25 mouse cellular contexts compared by ENCODE assay signal in the genomic region with DNA sequence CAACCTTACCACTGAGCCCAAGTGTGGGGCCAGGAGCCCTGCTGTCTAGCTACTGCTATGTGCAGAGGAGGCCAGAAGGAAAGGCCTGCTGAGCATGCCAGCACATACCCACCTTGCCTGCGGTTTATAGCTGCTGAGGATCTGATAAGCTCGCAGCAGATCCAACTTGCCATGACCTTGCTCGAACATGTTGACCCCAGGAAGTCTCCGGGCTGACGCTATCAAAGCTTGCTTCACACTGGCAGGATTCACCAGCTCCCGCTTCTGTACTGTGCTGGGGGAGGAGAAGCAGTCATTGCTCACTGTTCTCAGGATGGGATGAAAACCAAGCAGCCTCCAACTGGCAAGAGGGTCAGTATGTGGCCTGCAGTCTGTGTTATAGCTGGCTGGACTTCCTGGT. TPM values are rescaled to one million over a fixed set of nuclear protein-coding genes. Genes with fewer than 3 reads are reported as not detected.
DNase-seq lines count a peak whose midpoint lies in the region; TF ChIP-seq lines count a peak whose summit lies in the region.
"Had no signal": no experiment of that assay in that cellular context is flagged by ENCODE, and none has a peak within 500 bp of the region (broad histone marks: within the 10 kb centered on the region; RNA-seq: fewer than 3 reads in every experiment).

No protein-coding gene starts in this region.

- DNase-seq in adrenal gland, adult (ENCODE audit: inconsistent age in 2 of 2, low spot score in 1 of 2), result peak; percentile 49 to 72
- no peak for DNase-seq in adrenal gland, postnatal 4 days (ENCODE audit: low spot score in 2 of 2)
- DNase-seq in urinary bladder, adult 18-20 months (ENCODE audit: low spot score in 2 of 2), result peak; percentile 31 to 54
- no peak for DNase-seq in urinary bladder, postnatal 10 days (ENCODE audit: low spot score)
- DNase-seq in adrenal gland, postnatal 36 days, result peak; percentile 22 to 37
- no peak for DNase-seq in thymus, postnatal 0 days (ENCODE audit: low spot score)
- no peak for DNase-seq in left cerebral cortex, adult 18-20 months (ENCODE audit: low spot score in 2 of 2)
- DNase-seq: B cell, adult 2 months; cerebellum, adult 11-12 months; cerebellum, adult 9-10 months; cerebellum, postnatal 25 days; gastrocnemius, postnatal 14 days; heart, adult 2 months had no signal

- WGBS in small intestine, adult 2 months, result 31% methylated on average over 6 of the region's 6 CpGs

- no peak for TF ChIP-seq CTCF in small intestine, adult 2 months (IDR thresholded peaks at IDR 0.05; ENCODE audit: extremely low read depth, insufficient read length, insufficient replicate concordance, low read depth, low read length)

- peaks cover 33% of the 10 kb centered on the region for H3K4me1 ChIP-seq in small intestine, adult 2 months (ENCODE audit: control insufficient read depth, insufficient read depth, insufficient read length, low read length)
- H3K4me1 ChIP-seq: embryonic facial prominence, embryonic 13.5 days; hindbrain, embryonic 10.5 days had no signal

- TF ChIP-seq POLR2A in small intestine, adult 2 months (IDR thresholded peaks at IDR 0.05; ENCODE audit: low read depth, low read length), result no peak

- peaks cover 56% of the 10 kb centered on the region for H3K36me3 ChIP-seq in small intestine, adult 2 months (ENCODE audit: control insufficient read depth, insufficient read depth, low read length)

- peak overlapping the region; percentile 95 for H3K27ac ChIP-seq in small intestine, adult 2 months (ENCODE audit: insufficient read depth, low read depth, low read length)
- H3K27ac ChIP-seq: embryonic facial prominence, embryonic 13.5 days; forebrain, embryonic 12.5 days; heart, adult 2 months; hindbrain, embryonic 10.5 days; hindbrain, embryonic 14.5 days had no signal

- H3K27me3 ChIP-seq in small intestine, adult 2 months (ENCODE audit: control insufficient read depth, insufficient read depth, low read length), result no peaks in the 10 kb centered on the region
- H3K27me3 ChIP-seq: embryonic facial prominence, embryonic 13.5 days; forebrain, embryonic 12.5 days; heart, embryonic 12.5 days had no signal

- H3K4me3 ChIP-seq in small intestine, adult 2 months (ENCODE audit: low read depth, low read length), result no peak overlapping the region
- H3K4me3 ChIP-seq: embryonic facial prominence, embryonic 13.5 days; forebrain, embryonic 12.5 days; heart, adult 2 months; heart, embryonic 12.5 days; hindbrain, embryonic 10.5 days had no signal

RNA-seq across cellular contexts. Expression of a gene that starts 27.6 kb away (rescaled TPM):
- 100 to 1,000 TPM; 156 to 163 TPM for total RNA-seq in adrenal gland, postnatal 4 days (2021)
- total RNA-seq in adrenal gland, postnatal 36 days (2021), result 100 to 1,000 TPM in 1 of 2 experiments, 10 to 100 TPM in 1; 89.2 to 106 TPM
- 24.4 and 43.1 TPM in 2 replicates for polyA plus RNA-seq in small intestine, adult 2 months (2012; rRNA removed)
- polyA plus RNA-seq in thymus, postnatal 0 days (2015; fragmentation: Nextera tagmentation; extraction: Ambion mirVana), result 88.5 and 92.3 TPM in 2 replicates
- total RNA-seq in left cerebral cortex, adult 18-20 months (2021), result 10 to 100 TPM; 61.9 to 65.5 TPM

RNA-seq across cellular contexts. Expression of a gene that starts 29.4 kb away (rescaled TPM):
- under 1 TPM in 1 of 2 experiments, not detected in 1; 0.39 TPM for total RNA-seq in adrenal gland, postnatal 4 days (2021)
- total RNA-seq in adrenal gland, postnatal 36 days (2021), result under 1 TPM in 1 of 2 experiments, not detected in 1; 0.40 TPM
- polyA plus RNA-seq in small intestine, adult 2 months (2012; rRNA removed), result 0.36 and 0.68 TPM in 2 replicates
- polyA plus RNA-seq in thymus, postnatal 0 days (2015; fragmentation: Nextera tagmentation; extraction: Ambion mirVana), result 0.18 TPM in 1 of 2 replicates, not detected in the other
- total RNA-seq in left cerebral cortex, adult 18-20 months (2021), result under 1 TPM; 0.26 to 0.93 TPM
- total RNA-seq: gastrocnemius, adult 18-20 months; gastrocnemius, postnatal 14 days; heart, adult 2 months; heart, postnatal 25 days had no signal
- polyA plus RNA-seq: CD4-positive, CD25-positive, alpha-beta regulatory T cell, adult 4 months; forebrain, embryonic 16.5 days; G1E; heart, adult 2 months; heart, embryonic 12.5 days; heart, embryonic 16.5 days; hindbrain, embryonic 10.5 days; hindbrain, embryonic 14.5 days had no signal

RNA-seq across cellular contexts. Expression of a gene that starts 44.0 kb away (rescaled TPM):
- total RNA-seq in adrenal gland, postnatal 4 days (2021), result 10 to 100 TPM; 42.5 to 44.5 TPM
- total RNA-seq in adrenal gland, postnatal 36 days (2021), result 10 to 100 TPM; 22.7 to 52.4 TPM
- 13.4 and 20.9 TPM in 2 replicates for polyA plus RNA-seq in small intestine, adult 2 months (2012; rRNA removed)
- polyA plus RNA-seq in thymus, postnatal 0 days (2015; fragmentation: Nextera tagmentation; extraction: Ambion mirVana), result 185 and 200 TPM in 2 replicates
- total RNA-seq in left cerebral cortex, adult 18-20 months (2021), result 10 to 100 TPM; 47.2 to 55.7 TPM

RNA-seq across cellular contexts. Expression of a gene that starts 44.1 kb away (rescaled TPM):
- total RNA-seq in adrenal gland, postnatal 4 days (2021), result under 1 TPM in 1 of 2 experiments, not detected in 1; 0.17 TPM
- under 1 TPM in 1 of 2 experiments, not detected in 1; 0.10 TPM for total RNA-seq in adrenal gland, postnatal 36 days (2021)
- polyA plus RNA-seq in small intestine, adult 2 months (2012; rRNA removed), result 3.7 and 9.4 TPM in 2 replicates
- 1.6 and 1.7 TPM in 2 replicates for polyA plus RNA-seq in thymus, postnatal 0 days (2015; fragmentation: Nextera tagmentation; extraction: Ambion mirVana)
- total RNA-seq in left cerebral cortex, adult 18-20 months (2021), result under 1 TPM; 0.19 to 0.21 TPM
- total RNA-seq: gastrocnemius, adult 18-20 months; gastrocnemius, postnatal 14 days; heart, adult 2 months; heart, postnatal 25 days had no signal
- polyA plus RNA-seq: CD4-positive, CD25-positive, alpha-beta regulatory T cell, adult 4 months had no signal

Comparison
In these comparisons a context has a peak if more than half of its experiments do, and no peak if none do; other contexts are left out.
1. DNase-seq: peak in adrenal gland, adult (2 of 2), urinary bladder, adult 18-20 months (2 of 2) and adrenal gland, postnatal 36 days (2 of 2); none in adrenal gland, postnatal 4 days (0 of 2), urinary bladder, postnatal 10 days (single experiment), thymus, postnatal 0 days (single experiment) and left cerebral cortex, adult 18-20 months (0 of 2).